Mouse (Mus musculus): Measurements from ENCODE around the gene Samd14.

DNA sequence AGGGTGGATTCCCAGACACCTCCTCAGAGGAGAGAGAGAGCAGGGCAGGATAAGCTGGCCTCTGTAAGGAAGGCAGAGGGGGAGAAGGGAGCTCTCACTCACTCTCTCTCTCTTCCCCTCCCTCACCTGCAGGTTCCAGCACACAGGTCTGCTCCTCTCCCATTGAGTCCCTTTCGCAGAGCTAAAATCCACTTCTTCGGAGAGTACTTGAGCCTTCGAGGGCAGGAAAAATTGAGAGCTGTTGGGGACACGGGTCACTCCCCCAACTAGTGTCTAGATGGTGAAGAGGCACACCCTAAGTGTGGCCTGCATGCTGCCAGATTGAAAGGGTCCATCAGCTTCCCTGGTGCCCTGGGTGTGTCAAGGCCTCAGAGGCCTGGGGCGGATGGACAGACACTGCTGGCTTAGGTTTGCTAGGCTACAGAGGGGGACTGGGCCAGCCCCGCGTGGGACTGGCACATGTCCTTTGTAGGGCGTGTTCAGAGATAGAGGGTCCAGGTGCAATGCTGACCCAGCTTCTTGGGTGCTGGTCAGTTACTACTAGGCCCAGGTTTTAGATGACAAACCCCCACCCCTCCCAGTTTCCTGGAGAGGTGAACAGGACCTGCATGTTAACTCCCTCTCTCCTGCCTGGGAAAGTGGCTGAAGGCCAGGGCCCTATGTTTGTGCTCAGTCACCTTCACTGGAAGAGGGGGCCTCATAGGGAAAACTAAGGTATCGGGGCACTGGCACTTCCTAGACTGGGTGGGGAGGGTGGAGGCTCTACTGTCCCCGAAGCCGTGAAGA lies 15.7 kb downstream of the Samd14 start:
- TF ChIP-seq FLI1 (IDR thresholded peaks at IDR 0.05; ENCODE audit: low read length) = no peak
- TF ChIP-seq GATA1 (IDR thresholded peaks at IDR 0.05; ENCODE audit: borderline replicate concordance, low read length) = no peak
